Mouse (Mus musculus): Measurements from ENCODE around the gene Ntsr1. TPM values are rescaled to one million over a fixed set of nuclear protein-coding genes. Genes with fewer than 3 reads are reported as not detected.

Gene Ntsr1
- total RNA-seq, 1 experiment: 0.09 TPM

DNA sequence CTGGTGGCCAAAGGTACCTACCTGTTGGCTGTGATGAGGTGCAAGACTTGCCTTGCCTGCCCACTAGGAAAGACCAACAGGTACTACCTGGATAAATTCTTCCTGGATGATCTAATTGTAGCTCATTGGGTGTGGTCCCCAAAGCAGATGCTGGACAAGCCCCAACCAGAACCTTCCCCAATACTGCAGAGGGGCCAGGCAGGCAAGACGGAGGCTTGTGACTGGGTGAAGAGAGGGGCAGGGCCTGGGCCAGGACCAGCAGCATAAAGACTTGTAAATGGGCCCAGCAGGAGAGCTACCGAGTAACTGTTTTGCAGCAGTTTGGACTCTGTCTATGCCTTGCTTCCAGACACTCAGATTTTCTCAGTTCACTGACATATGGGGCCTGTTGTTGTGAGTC lies 42.1 kb upstream of the Ntsr1 start:
- Histone ChIP-seq H3K36me3 (ENCODE audit: control insufficient read depth, insufficient read depth, low read length, poor library complexity, severe bottlenecking) (no peaks in the 10 kb centered on the region; the same call in 1 of the 2 replicates), H3K4me3 (ENCODE audit: insufficient read depth in 1 of 2, low read depth in 1 of 2, low read length in 2 of 2, poor library complexity in 1 of 2, severe bottlenecking in 1 of 2) (peak overlapping the region; percentile 5 to 75; a peak in 3 of 4 replicates), H3K9me3 (ENCODE audit: control insufficient read depth, insufficient read depth, low read depth, low read length) (no peaks in the 10 kb centered on the region), H3K4me1 (ENCODE audit: control insufficient read depth in 2 of 2, insufficient read depth in 2 of 2, low read length in 2 of 2, poor library complexity in 1 of 2) (peaks cover 1 to 19% of the 10 kb centered on the region in 2 experiments; a peak in 3 of 4 replicates), H3K9ac (ENCODE audit: insufficient read depth, low read depth, low read length, poor library complexity, severe bottlenecking) (no peak overlapping the region), H3K27ac (ENCODE audit: insufficient read depth, low read depth, low read length, poor library complexity, severe bottlenecking) (no peak overlapping the region)
- peak; percentile 62 for DNase-seq (ENCODE audit: low read depth, low spot score)
- no peak for TF ChIP-seq ZNF384 (IDR thresholded peaks at IDR 0.05; ENCODE audit: low read depth, low read length)
- TF ChIP-seq ZC3H11A (IDR thresholded peaks at IDR 0.05; ENCODE audit: borderline replicate concordance, low read depth, low read length): no peak
- no peak for TF ChIP-seq HCFC1 (IDR thresholded peaks at IDR 0.05; ENCODE audit: borderline replicate concordance, insufficient read depth, low read length)
- TF ChIP-seq MAFK (IDR thresholded peaks at IDR 0.05; ENCODE audit: insufficient read depth, low read depth, low read length): no peak
- no peak for TF ChIP-seq CHD2 (IDR thresholded peaks at IDR 0.05; ENCODE audit: low read depth, low read length)
- in situ Hi-C loops (cut with MboI; ENCODE audit: low sequenced_read_pairs in 2 of 2, unreplicated experiment in 2 of 2): no loop called here

DNA sequence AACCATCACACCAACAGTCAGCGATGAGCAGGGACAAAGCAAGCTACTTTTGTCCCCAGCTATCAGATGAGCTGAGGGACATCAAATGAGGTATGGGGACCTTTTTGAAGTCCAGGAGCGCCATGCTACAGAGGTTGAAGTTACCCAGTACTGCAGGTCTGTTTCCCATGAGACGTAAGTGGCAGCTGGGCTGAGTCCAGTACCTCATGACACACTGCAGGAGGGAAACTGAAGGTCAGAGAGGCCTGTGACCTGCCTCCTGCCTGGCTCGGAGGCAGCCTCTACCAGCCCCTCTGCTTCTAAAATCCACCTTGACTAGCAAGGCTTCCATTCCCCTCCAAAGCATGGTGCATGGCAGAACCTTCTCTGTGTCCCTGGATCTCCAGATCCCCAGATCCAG lies 40.3 kb upstream of the Ntsr1 start:
- Histone ChIP-seq H3K9ac (ENCODE audit: insufficient read depth, low read depth, low read length, poor library complexity, severe bottlenecking) (no peak overlapping the region), H3K27ac (ENCODE audit: insufficient read depth, low read depth, low read length, poor library complexity, severe bottlenecking) (no peak overlapping the region), H3K9me3 (ENCODE audit: control insufficient read depth, insufficient read depth, low read depth, low read length) (no peaks in the 10 kb centered on the region), H3K4me1 (ENCODE audit: control insufficient read depth in 2 of 2, insufficient read depth in 2 of 2, low read length in 2 of 2, poor library complexity in 1 of 2) (peaks cover 1 to 25% of the 10 kb centered on the region in 2 experiments; a peak in 3 of 4 replicates), H3K36me3 (ENCODE audit: control insufficient read depth, insufficient read depth, low read length, poor library complexity, severe bottlenecking) (peaks cover 3% of the 10 kb centered on the region; the same call in 1 of the 2 replicates), H3K4me3 (ENCODE audit: insufficient read depth in 1 of 2, low read depth in 1 of 2, low read length in 2 of 2, poor library complexity in 1 of 2, severe bottlenecking in 1 of 2) (no peak overlapping the region)
- DNase-seq (ENCODE audit: low read depth, low spot score): no peak
- TF ChIP-seq ZNF384 (IDR thresholded peaks at IDR 0.05; ENCODE audit: low read depth, low read length) (no peak), ZC3H11A (IDR thresholded peaks at IDR 0.05; ENCODE audit: borderline replicate concordance, low read depth, low read length) (no peak)
- in situ Hi-C loops (cut with MboI; ENCODE audit: low sequenced_read_pairs in 2 of 2, unreplicated experiment in 2 of 2): no loop called here

- in situ Hi-C loops (cut with MboI; ENCODE audit: low sequenced_read_pairs in 2 of 2, unreplicated experiment in 2 of 2): no loop called here
These were observed 39.0 kb upstream of the Ntsr1 start for GRCm38 (mm10) chr2:180460801-180461200.

GRCm38 (mm10) chr2:180462593-180462992 lies 37.2 kb upstream of the Ntsr1 start:
- Histone ChIP-seq H3K9ac (ENCODE audit: insufficient read depth, low read depth, low read length, poor library complexity, severe bottlenecking) (no peak overlapping the region), H3K27ac (ENCODE audit: insufficient read depth, low read depth, low read length, poor library complexity, severe bottlenecking) (no peak overlapping the region), H3K4me3 (ENCODE audit: insufficient read depth in 1 of 2, low read depth in 1 of 2, low read length in 2 of 2, poor library complexity in 1 of 2, severe bottlenecking in 1 of 2) (no peak overlapping the region), H3K4me1 (ENCODE audit: control insufficient read depth in 2 of 2, insufficient read depth in 2 of 2, low read length in 2 of 2, poor library complexity in 1 of 2) (peaks cover 1 to 19% of the 10 kb centered on the region in 2 experiments; a peak in 3 of 4 replicates), H3K9me3 (ENCODE audit: control insufficient read depth, insufficient read depth, low read depth, low read length) (no peaks in the 10 kb centered on the region), H3K36me3 (ENCODE audit: control insufficient read depth, insufficient read depth, low read length, poor library complexity, severe bottlenecking) (peaks cover 16% of the 10 kb centered on the region; the same call in 1 of the 2 replicates)
- no peak for DNase-seq (ENCODE audit: low read depth, low spot score)
- in situ Hi-C loops (cut with MboI; ENCODE audit: low sequenced_read_pairs in 2 of 2, unreplicated experiment in 2 of 2): no loop called here
- TF ChIP-seq MAFK (IDR thresholded peaks at IDR 0.05; ENCODE audit: insufficient read depth, low read depth, low read length): peak; percentile 77
- no peak for TF ChIP-seq CHD2 (IDR thresholded peaks at IDR 0.05; ENCODE audit: low read depth, low read length)

More at GRCm38 (mm10) chr2:180460801-180461200, 39.0 kb upstream of the Ntsr1 start:
- peaks cover 9% of the 10 kb centered on the region; the same call in 1 of the 2 replicates for H3K36me3 ChIP-seq (ENCODE audit: control insufficient read depth, insufficient read depth, low read length, poor library complexity, severe bottlenecking)
- H3K9me3 ChIP-seq (ENCODE audit: control insufficient read depth, insufficient read depth, low read depth, low read length): no peaks in the 10 kb centered on the region
- DNase-seq (ENCODE audit: low read depth, low spot score): no peak
- H3K27ac ChIP-seq (ENCODE audit: insufficient read depth, low read depth, low read length, poor library complexity, severe bottlenecking): no peak overlapping the region
- no peak overlapping the region for H3K4me3 ChIP-seq (ENCODE audit: insufficient read depth in 1 of 2, low read depth in 1 of 2, low read length in 2 of 2, poor library complexity in 1 of 2, severe bottlenecking in 1 of 2)
- no peak for TF ChIP-seq HCFC1 (IDR thresholded peaks at IDR 0.05; ENCODE audit: borderline replicate concordance, insufficient read depth, low read length)
- no peak for TF ChIP-seq ZNF384 (IDR thresholded peaks at IDR 0.05; ENCODE audit: low read depth, low read length)
- no peak for TF ChIP-seq ZC3H11A (IDR thresholded peaks at IDR 0.05; ENCODE audit: borderline replicate concordance, low read depth, low read length)
- TF ChIP-seq MAFK (IDR thresholded peaks at IDR 0.05; ENCODE audit: insufficient read depth, low read depth, low read length): no peak
- TF ChIP-seq CHD2 (IDR thresholded peaks at IDR 0.05; ENCODE audit: low read depth, low read length): no peak
- no peak overlapping the region for H3K9ac ChIP-seq (ENCODE audit: insufficient read depth, low read depth, low read length, poor library complexity, severe bottlenecking)
- H3K4me1 ChIP-seq (ENCODE audit: control insufficient read depth in 2 of 2, insufficient read depth in 2 of 2, low read length in 2 of 2, poor library complexity in 1 of 2): peaks cover 1 to 23% of the 10 kb centered on the region in 2 experiments; a peak in 3 of 4 replicates

- H3K4me1 ChIP-seq (ENCODE audit: control insufficient read depth in 2 of 2, insufficient read depth in 2 of 2, low read length in 2 of 2, poor library complexity in 1 of 2): peaks cover 0 to 6% of the 10 kb centered on the region in 2 experiments; a peak in 2 of 4 replicates
- in situ Hi-C loops (cut with MboI; ENCODE audit: low sequenced_read_pairs in 2 of 2, unreplicated experiment in 2 of 2): no loop called here
- H3K9ac ChIP-seq (ENCODE audit: insufficient read depth, low read depth, low read length, poor library complexity, severe bottlenecking): no peak overlapping the region
- no peak overlapping the region for H3K4me3 ChIP-seq (ENCODE audit: insufficient read depth in 1 of 2, low read depth in 1 of 2, low read length in 2 of 2, poor library complexity in 1 of 2, severe bottlenecking in 1 of 2)
- peaks cover 20% of the 10 kb centered on the region for H3K36me3 ChIP-seq (ENCODE audit: control insufficient read depth, insufficient read depth, low read length, poor library complexity, severe bottlenecking)
- no peaks in the 10 kb centered on the region for H3K9me3 ChIP-seq (ENCODE audit: control insufficient read depth, insufficient read depth, low read depth, low read length)
- H3K27ac ChIP-seq (ENCODE audit: insufficient read depth, low read depth, low read length, poor library complexity, severe bottlenecking): no peak overlapping the region
- DNase-seq (ENCODE audit: low read depth, low spot score): no peak
- TF ChIP-seq MAFK (IDR thresholded peaks at IDR 0.05; ENCODE audit: insufficient read depth, low read depth, low read length) (no peak), HCFC1 (IDR thresholded peaks at IDR 0.05; ENCODE audit: borderline replicate concordance, insufficient read depth, low read length) (no peak), ZC3H11A (IDR thresholded peaks at IDR 0.05; ENCODE audit: borderline replicate concordance, low read depth, low read length) (no peak), ZNF384 (IDR thresholded peaks at IDR 0.05; ENCODE audit: low read depth, low read length) (no peak), CHD2 (IDR thresholded peaks at IDR 0.05; ENCODE audit: low read depth, low read length) (no peak)
These were observed 33.3 kb upstream of the Ntsr1 start for GRCm38 (mm10) chr2:180466505-180466904.

All from ES-E14 (cell line).